Mouse (Mus musculus) brain, embryonic 14.5 days (tissue): ENCODE results near the gene Dmkn.

ENCODE experiments used
- CTCF ChIP-seq: fragments of 200-500 bp; IDR thresholded peaks from 2 replicates; pipeline ENCODE4 v1.5.1; 2012; ENCODE audit warnings: inconsistent platforms, mild to moderate bottlenecking, moderate library complexity, borderline replicate concordance; ENCODE audit not compliant: insufficient read depth, insufficient read length; ENCODE audit errors: extremely low read depth
- POLR2A ChIP-seq: fragments of 200-500 bp; IDR thresholded peaks from 2 replicates; pipeline ENCODE4 v1.6.1; 2012; ENCODE audit warnings: mild to moderate bottlenecking, inconsistent platforms, borderline replicate concordance; ENCODE audit not compliant: poor library complexity, insufficient read depth, insufficient read length, severe bottlenecking; ENCODE audit errors: extremely low read depth

DNA sequence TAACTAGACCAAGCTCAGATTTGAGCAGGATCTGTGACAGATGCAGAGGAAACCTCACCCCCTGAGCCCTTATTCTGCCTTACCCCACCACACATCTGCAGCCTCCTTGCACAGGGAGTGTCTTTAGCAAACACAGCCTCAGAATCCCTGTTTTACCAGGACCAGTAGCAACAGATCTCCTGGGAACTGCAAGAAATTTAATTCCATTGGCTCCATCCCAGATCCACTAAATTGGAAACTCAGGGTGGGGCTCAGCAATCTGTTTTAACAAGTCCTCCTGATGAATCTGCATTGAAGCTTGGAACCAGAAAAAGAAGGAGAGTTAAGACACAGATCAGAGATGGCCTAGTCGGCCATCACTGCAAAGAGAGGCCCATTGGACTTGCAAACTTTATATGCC lies 33.2 kb downstream of the Dmkn start:
- TF ChIP-seq CTCF, result no peak
- no peak for TF ChIP-seq POLR2A
